Mouse (Mus musculus) neural tube, embryonic 13.5 days (tissue): ENCODE measurements around the gene Smarcd2. TPM values are rescaled to one million over a fixed set of nuclear protein-coding genes. Genes with fewer than 3 reads are reported as not detected.
A peak's percentile ranks its signal among the peaks of the same experiment; 100 is the strongest.

ENCODE experiments used
- ATAC-seq: fragments of 200-750 bp; cut with Nextera tagmentation; 2 replicates; pipeline ENCODE4 v1.8.0; 2017; ENCODE audit warnings: low read depth, mild to moderate bottlenecking, moderate TSS enrichment, moderate library complexity
- H3K27ac ChIP-seq: fragments of 300-500 bp; sonication (generic); replicated peaks from 2 replicates; pipeline ENCODE4 v1.5.1; 2015; ENCODE audit warnings: moderate library complexity, mild to moderate bottlenecking, inconsistent platforms
- H3K27me3 ChIP-seq: fragments of 300-500 bp; sonication (generic); 2 replicates; pipeline ENCODE4 v1.6.1; 2015; ENCODE audit warnings: mild to moderate bottlenecking, inconsistent platforms
- H3K36me3 ChIP-seq: fragments of 300-500 bp; sonication (generic); 2 replicates; pipeline ENCODE4 v1.6.1; 2015; ENCODE audit warnings: mild to moderate bottlenecking, inconsistent platforms
- H3K4me1 ChIP-seq: fragments of 300-500 bp; sonication (generic); replicated peaks from 2 replicates; pipeline ENCODE4 v1.6.1; 2015; ENCODE audit warnings: inconsistent platforms
- H3K4me2 ChIP-seq: fragments of 300-500 bp; sonication (generic); 2 replicates; pipeline ENCODE4 v1.6.1; 2015; ENCODE audit warnings: inconsistent platforms, mild to moderate bottlenecking, moderate library complexity
- H3K4me3 ChIP-seq: fragments of 300-500 bp; sonication (generic); 2 replicates; pipeline ENCODE4 v1.5.1; 2015; ENCODE audit warnings: mild to moderate bottlenecking, inconsistent platforms
- H3K9ac ChIP-seq: fragments of 300-500 bp; sonication (generic); 2 replicates; pipeline ENCODE4 v1.6.1; 2015; ENCODE audit warnings: moderate library complexity, mild to moderate bottlenecking, inconsistent platforms
- H3K9me3 ChIP-seq: fragments of 300-500 bp; sonication (generic); 2 replicates; pipeline ENCODE4 v1.6.1; 2016; ENCODE audit warnings: inconsistent platforms
- WGBS: fragments of 180-500 bp; shearing (Covaris S2); methylation state at CpG from one replicate; pipeline ENCODE4 v1.1.7; 2015; 5-methylcytosine and 5-hydroxymethylcytosine counted together
- polyA plus RNA-seq: library from polyadenylated mRNA; unstranded; fragments of >200 nt; fragmentation: Nextera tagmentation; extraction: Ambion mirVana; gene quantifications from 2 replicates; pipeline ENCODE4 v1.2.1, GENCODE M21; 2015

Smarcd2 gene
- polyA plus RNA-seq, 1 experiment from 2014 or later, result 21.8 TPM

- no peak overlapping the region for H3K4me3 ChIP-seq
- H3K9ac ChIP-seq, result no peak overlapping the region
- no peaks in the 10 kb centered on the region for H3K27me3 ChIP-seq
- WGBS, result 26% methylated on average over 2 of the region's 2 CpGs
- no peak overlapping the region for H3K4me2 ChIP-seq
- H3K4me1 ChIP-seq, result no peaks in the 10 kb centered on the region
- no peaks in the 10 kb centered on the region for H3K36me3 ChIP-seq
- no peaks in the 10 kb centered on the region for H3K9me3 ChIP-seq
- ATAC-seq, result no peak
- no peak overlapping the region for H3K27ac ChIP-seq
These were observed 29.9 kb upstream of the Smarcd2 start for GRCm38 (mm10) chr11:106302634-106303033.

DNA sequence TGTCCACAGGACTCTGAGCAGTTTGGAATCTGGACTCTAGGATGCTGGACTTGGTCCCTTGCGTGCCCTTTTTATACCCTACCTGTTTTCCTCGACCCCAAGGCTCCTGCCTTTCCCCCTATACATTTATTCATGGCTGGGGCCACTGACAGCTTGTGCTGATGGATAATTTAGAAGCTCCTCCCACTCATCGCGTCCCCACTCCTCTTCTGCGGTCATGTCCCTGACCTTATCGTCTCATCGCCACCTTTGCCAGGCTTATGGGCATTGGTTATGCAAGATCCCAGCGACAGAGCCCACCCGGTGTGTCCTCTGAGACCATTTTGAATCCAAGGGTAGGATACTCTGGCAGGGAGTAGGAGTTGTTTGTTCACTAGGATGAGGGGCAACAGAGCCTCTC, 29.0 kb upstream of the Smarcd2 start, which contains the start of gene Gh:
TSS of gene Gh (minus strand) at position 101 of the 400 bp plus-strand sequence.
- H3K4me2 ChIP-seq, result no peak within 1 kb of the TSS
- H3K27ac ChIP-seq, result no peak within 1 kb of the TSS
- no peak within 1 kb of the TSS for H3K9ac ChIP-seq
- H3K4me3 ChIP-seq, result no peak within 1 kb of the TSS
- 84% methylated on average over 9 of the region's 9 CpGs for WGBS
- H3K9me3 ChIP-seq, result no peaks in the 10 kb centered on the region
- H3K36me3 ChIP-seq, result no peaks in the 10 kb centered on the region
- no peak for ATAC-seq
- no peaks in the 10 kb centered on the region for H3K27me3 ChIP-seq
- H3K4me1 ChIP-seq, result no peaks in the 10 kb centered on the region

GRCm38 (mm10) chr11:106291861-106292260, 19.1 kb upstream of the Smarcd2 start:
- Histone ChIP-seq H3K9ac (no peak overlapping the region), H3K9me3 (no peaks in the 10 kb centered on the region), H3K27me3 (no peaks in the 10 kb centered on the region), H3K27ac (no peak overlapping the region), H3K4me3 (no peak overlapping the region), H3K4me2 (no peak overlapping the region), H3K36me3 (no peaks in the 10 kb centered on the region), H3K4me1 (no peaks in the 10 kb centered on the region)
- WGBS, result 88% methylated on average over 2 of the region's 2 CpGs
- no peak for ATAC-seq

DNA sequence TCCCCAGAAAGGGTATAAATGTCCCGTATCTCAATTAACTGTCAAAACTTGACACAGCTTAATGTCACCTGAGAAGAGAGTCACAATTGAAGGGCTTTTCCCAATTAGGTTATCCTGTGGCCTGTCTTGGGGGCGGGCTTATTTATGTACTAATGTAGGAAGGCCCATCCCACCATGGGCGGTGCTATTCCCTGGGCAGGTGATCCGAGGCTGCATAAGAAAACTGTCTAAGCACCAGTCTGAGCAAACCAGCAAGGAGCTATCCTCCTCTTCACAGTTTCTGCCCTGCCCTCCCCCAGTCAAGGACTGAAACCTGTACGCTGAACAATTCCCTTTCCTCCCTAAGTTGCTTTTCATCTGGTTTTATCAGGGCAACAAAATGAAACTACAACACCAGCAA, 17.6 kb upstream of the Smarcd2 start:
- no peaks in the 10 kb centered on the region for H3K27me3 ChIP-seq
- H3K9ac ChIP-seq, result no peak overlapping the region
- WGBS, result 89% methylated on average over 5 of the region's 5 CpGs
- ATAC-seq, result no peak
- H3K4me1 ChIP-seq, result no peaks in the 10 kb centered on the region
- H3K36me3 ChIP-seq, result no peaks in the 10 kb centered on the region
- no peak overlapping the region for H3K4me2 ChIP-seq
- no peak overlapping the region for H3K27ac ChIP-seq
- no peak overlapping the region for H3K4me3 ChIP-seq
- H3K9me3 ChIP-seq, result no peaks in the 10 kb centered on the region

- Histone ChIP-seq H3K36me3 (no peaks in the 10 kb centered on the region), H3K27ac (no peak overlapping the region), H3K9me3 (no peaks in the 10 kb centered on the region), H3K4me3 (no peak overlapping the region), H3K9ac (no peak overlapping the region), H3K4me2 (no peak overlapping the region), H3K27me3 (no peaks in the 10 kb centered on the region), H3K4me1 (no peaks in the 10 kb centered on the region)
- no peak for ATAC-seq
- WGBS, result 62% methylated on average over 8 of the region's 8 CpGs
These were observed 16.6 kb upstream of the Smarcd2 start for GRCm38 (mm10) chr11:106289369-106289768.

GRCm38 (mm10) chr11:106286987-106287386, 14.2 kb upstream of the Smarcd2 start:
- 78% methylated on average over 11 of the region's 11 CpGs for WGBS
- ATAC-seq, result no peak
- H3K4me2 ChIP-seq, result no peak overlapping the region
- H3K27me3 ChIP-seq, result no peaks in the 10 kb centered on the region
- H3K36me3 ChIP-seq, result no peaks in the 10 kb centered on the region
- no peak overlapping the region for H3K4me3 ChIP-seq
- no peaks in the 10 kb centered on the region for H3K4me1 ChIP-seq
- H3K9ac ChIP-seq, result no peak overlapping the region
- H3K9me3 ChIP-seq, result no peaks in the 10 kb centered on the region
- H3K27ac ChIP-seq, result no peak overlapping the region

DNA sequence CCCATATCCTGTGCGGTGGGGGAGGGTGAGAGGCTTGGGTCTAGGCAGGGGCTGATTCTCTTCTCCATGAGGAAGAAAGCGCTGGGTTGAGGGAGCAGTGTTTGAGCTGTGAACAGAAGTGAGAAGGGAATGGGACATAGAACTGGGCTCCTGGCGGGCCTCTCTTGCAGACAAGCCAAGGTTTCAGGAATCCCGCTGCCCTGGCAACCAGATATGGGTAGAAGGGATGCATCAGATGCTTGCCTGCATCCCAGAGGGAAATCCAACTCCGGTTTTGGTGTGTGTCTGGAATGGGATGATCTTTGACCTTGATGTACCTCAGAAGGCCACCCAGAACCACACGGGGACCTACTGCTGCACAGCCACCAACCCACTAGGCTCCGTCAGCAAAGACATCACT, 13.4 kb upstream of the Smarcd2 start:
- no peaks in the 10 kb centered on the region for H3K9me3 ChIP-seq
- no peak overlapping the region for H3K27ac ChIP-seq
- H3K9ac ChIP-seq, result no peak overlapping the region
- no peaks in the 10 kb centered on the region for H3K36me3 ChIP-seq
- 87% methylated on average over 7 of the region's 7 CpGs for WGBS
- no peak for ATAC-seq
- no peak overlapping the region for H3K4me3 ChIP-seq
- no peak overlapping the region for H3K4me2 ChIP-seq
- no peaks in the 10 kb centered on the region for H3K4me1 ChIP-seq
- no peaks in the 10 kb centered on the region for H3K27me3 ChIP-seq

GRCm38 (mm10) chr11:106284126-106284525, 11.4 kb upstream of the Smarcd2 start:
- no peak overlapping the region for H3K9ac ChIP-seq
- no peak overlapping the region for H3K27ac ChIP-seq
- no peaks in the 10 kb centered on the region for H3K27me3 ChIP-seq
- H3K4me2 ChIP-seq, result no peak overlapping the region
- H3K9me3 ChIP-seq, result no peaks in the 10 kb centered on the region
- no peaks in the 10 kb centered on the region for H3K36me3 ChIP-seq
- no peak overlapping the region for H3K4me3 ChIP-seq
- ATAC-seq, result no peak
- no peaks in the 10 kb centered on the region for H3K4me1 ChIP-seq
- WGBS, result 58% methylated on average over 8 of the region's 8 CpGs

- WGBS, result 83% methylated on average over 4 of the region's 4 CpGs
- no peak for ATAC-seq
- H3K27me3 ChIP-seq, result no peaks in the 10 kb centered on the region
- no peak overlapping the region for H3K9ac ChIP-seq
- H3K36me3 ChIP-seq, result no peaks in the 10 kb centered on the region
- H3K9me3 ChIP-seq, result no peaks in the 10 kb centered on the region
- H3K4me1 ChIP-seq, result no peaks in the 10 kb centered on the region
- no peak overlapping the region for H3K4me2 ChIP-seq
- no peak overlapping the region for H3K27ac ChIP-seq
- no peak overlapping the region for H3K4me3 ChIP-seq
These were observed 10.6 kb upstream of the Smarcd2 start for GRCm38 (mm10) chr11:106283371-106283770.

DNA sequence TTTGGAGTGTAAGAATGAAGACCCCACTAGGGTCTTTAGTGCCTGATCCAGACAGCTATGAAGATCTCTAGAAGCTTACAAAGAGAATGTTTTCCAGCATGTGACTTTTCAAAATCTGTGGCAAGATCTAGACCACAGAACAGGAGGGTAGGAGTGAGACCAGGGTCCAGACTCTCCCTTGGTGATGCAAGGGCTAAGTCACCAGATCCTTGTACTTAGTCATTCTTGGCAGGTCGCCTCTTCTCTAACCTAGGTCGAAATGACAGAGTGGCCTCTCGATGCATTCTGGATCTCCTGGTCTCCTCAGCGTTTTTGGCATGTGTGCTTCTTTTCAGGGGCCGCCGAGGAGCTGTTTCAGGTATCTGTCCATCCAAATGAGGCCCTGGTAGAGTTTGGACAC, 9.7 kb upstream of the Smarcd2 start:
- Histone ChIP-seq H3K4me2 (no peak overlapping the region), H3K27ac (no peak overlapping the region), H3K4me3 (no peak overlapping the region), H3K27me3 (0 out of 2 replicates have a peak, but pooled peaks cover 5% of the 10 kb centered on the region), H3K4me1 (no peaks in the 10 kb centered on the region), H3K9me3 (no peaks in the 10 kb centered on the region), H3K9ac (no peak overlapping the region), H3K36me3 (no peaks in the 10 kb centered on the region)
- no peak for ATAC-seq
- WGBS, result 88% methylated on average over 6 of the region's 6 CpGs

GRCm38 (mm10) chr11:106276454-106276853, 3.7 kb upstream of the Smarcd2 start, which contains the start of gene Tcam1:
TSS of gene Tcam1 (plus strand) at chr11:106276672.
- WGBS, result 11% methylated on average over 25 of the region's 25 CpGs
- Histone ChIP-seq H3K4me2 (peak within 1 kb of the TSS; percentile 50), H3K27me3 (0 out of 2 replicates have a peak, but pooled peaks cover 5% of the 10 kb centered on the region), H3K27ac (no peak within 1 kb of the TSS), H3K9me3 (no peaks in the 10 kb centered on the region), H3K4me1 (peaks cover 17% of the 10 kb centered on the region), H3K36me3 (no peaks in the 10 kb centered on the region), H3K4me3 (peak within 1 kb of the TSS; percentile 15; the same call in 1 of the 2 replicates), H3K9ac (no peak within 1 kb of the TSS)
- peak; percentile 37; the same call in 1 of the 2 replicates for ATAC-seq

DNA sequence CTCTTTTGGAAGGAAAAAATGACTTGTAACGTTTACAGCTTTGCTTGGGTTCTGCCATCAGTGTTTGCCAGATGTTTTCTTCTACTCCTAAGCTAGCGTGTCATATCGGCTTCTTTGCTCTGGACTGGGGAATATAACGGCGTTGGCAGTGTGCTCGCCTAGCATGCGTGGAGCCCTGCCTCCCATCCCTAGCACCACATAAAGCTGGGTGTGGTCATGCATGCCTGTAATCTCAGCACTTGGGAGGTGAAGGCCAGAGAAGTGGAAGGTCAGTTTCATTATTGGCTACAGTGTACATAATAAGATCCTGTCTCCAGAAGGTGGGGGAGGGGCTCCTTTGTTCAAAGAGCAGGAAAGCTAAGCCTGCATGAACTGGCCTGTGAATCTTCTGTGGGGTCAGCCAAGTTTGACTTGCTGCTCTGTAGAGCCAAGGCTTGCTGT, 2.2 kb upstream of the Smarcd2 start:
- Histone ChIP-seq H3K4me1 (peaks cover 32% of the 10 kb centered on the region), H3K4me2 (no peak overlapping the region), H3K9me3 (no peaks in the 10 kb centered on the region), H3K27me3 (0 out of 2 replicates have a peak, but pooled peaks cover 5% of the 10 kb centered on the region), H3K27ac (no peak overlapping the region), H3K4me3 (no peak overlapping the region), H3K9ac (no peak overlapping the region), H3K36me3 (no peaks in the 10 kb centered on the region)
- WGBS, result 91% methylated on average over 7 of the region's 7 CpGs
- no peak for ATAC-seq

DNA sequence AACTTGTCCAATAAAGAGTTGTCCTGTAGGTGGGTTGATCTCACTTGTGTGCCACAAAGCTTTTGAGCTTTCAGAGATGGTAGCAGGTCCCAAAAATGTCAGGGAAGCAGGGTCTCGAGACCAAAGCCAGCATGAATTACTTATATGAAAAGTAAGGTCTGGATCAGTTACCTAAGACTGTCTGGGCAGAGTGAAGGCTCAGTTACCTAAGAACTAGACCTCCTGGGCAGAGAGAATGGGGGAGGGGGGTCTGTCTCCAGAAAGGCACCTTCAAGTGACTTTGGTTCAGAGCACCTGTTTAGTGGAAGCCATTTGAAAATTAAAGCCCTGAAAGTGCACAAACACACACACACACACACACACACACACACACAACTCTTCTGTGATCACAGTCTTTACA, 1.6 kb upstream of the Smarcd2 start:
- no peak overlapping the region for H3K4me2 ChIP-seq
- no peak overlapping the region for H3K4me3 ChIP-seq
- 94% methylated on average over 1 of the region's 1 CpGs for WGBS
- H3K36me3 ChIP-seq, result no peaks in the 10 kb centered on the region
- H3K4me1 ChIP-seq, result peaks cover 35% of the 10 kb centered on the region
- H3K9me3 ChIP-seq, result no peaks in the 10 kb centered on the region
- H3K27me3 ChIP-seq, result 0 out of 2 replicates have a peak, but pooled peaks cover 5% of the 10 kb centered on the region
- ATAC-seq, result no peak
- no peak overlapping the region for H3K27ac ChIP-seq
- no peak overlapping the region for H3K9ac ChIP-seq
